Mouse (Mus musculus) liver, embryonic 13.5 days (tissue): Measurements from ENCODE around the gene Nt5c3b. TPM values are rescaled to one million over a fixed set of nuclear protein-coding genes. Genes with fewer than 3 reads are reported as not detected.
A peak's percentile ranks its signal among the peaks of the same experiment; 100 is the strongest.

Experiments
- ATAC-seq: fragments of 200-750 bp; cut with Nextera tagmentation; 2 replicates; pipeline ENCODE4 v1.8.0; 2017; ENCODE audit warnings: low read depth, mild to moderate bottlenecking, moderate number of reproducible peaks, moderate library complexity
- DNase-seq: peaks from one replicate; pipeline ENCODE4 v3.0.0; 2022
- H3K27ac ChIP-seq: fragments of 300-500 bp; sonication (generic); 2 replicates; pipeline ENCODE4 v1.5.1; 2015; ENCODE audit warnings: moderate library complexity, mild to moderate bottlenecking, inconsistent platforms
- H3K27me3 ChIP-seq: fragments of 300-500 bp; sonication (generic); 2 replicates; pipeline ENCODE4 v1.6.1; 2015; ENCODE audit warnings: mild to moderate bottlenecking, inconsistent platforms
- H3K36me3 ChIP-seq: fragments of 300-500 bp; sonication (generic); 2 replicates; pipeline ENCODE4 v1.6.1; 2015; ENCODE audit warnings: mild to moderate bottlenecking, inconsistent platforms
- H3K4me1 ChIP-seq: fragments of 300-500 bp; sonication (generic); replicated peaks from 2 replicates; pipeline ENCODE4 v1.6.1; 2015; ENCODE audit warnings: inconsistent platforms
- H3K4me2 ChIP-seq: fragments of 300-500 bp; sonication (generic); 2 replicates; pipeline ENCODE4 v1.6.1; 2015; ENCODE audit warnings: inconsistent platforms, mild to moderate bottlenecking, moderate library complexity
- H3K4me3 ChIP-seq: fragments of 300-500 bp; sonication (generic); replicated peaks from 2 replicates; pipeline ENCODE4 v1.5.1; 2015; ENCODE audit warnings: mild to moderate bottlenecking, inconsistent platforms
- H3K9ac ChIP-seq: fragments of 300-500 bp; sonication (generic); 2 replicates; pipeline ENCODE4 v1.6.1; 2015; ENCODE audit warnings: mild to moderate bottlenecking, inconsistent platforms
- H3K9me3 ChIP-seq: fragments of 300-500 bp; sonication (generic); replicated peaks from 2 replicates; pipeline ENCODE4 v1.6.1; 2016; ENCODE audit warnings: inconsistent platforms
- WGBS: fragments of 180-500 bp; shearing (Covaris S2); methylation state at CpG from one replicate; pipeline ENCODE4 v1.1.7; 2015; ENCODE audit not compliant: insufficient replicate concordance; 5-methylcytosine and 5-hydroxymethylcytosine counted together
- polyA plus RNA-seq: library from polyadenylated mRNA; unstranded; fragments of >200 nt; fragmentation: Nextera tagmentation; extraction: Ambion mirVana; gene quantifications from 2 replicates; pipeline ENCODE4 v1.2.1, GENCODE M21; 2015

Nt5c3b gene
- polyA plus RNA-seq, 1 experiment from 2014 or later, result 25.1 TPM

GRCm38 (mm10) chr11:100465229-100465792 is 23.7 kb upstream of the Nt5c3b start:
- Histone ChIP-seq H3K27ac (no peak overlapping the region; the same call in 1 of the 2 replicates), H3K4me2 (no peak overlapping the region), H3K36me3 (peaks cover 36% of the 10 kb centered on the region), H3K9ac (0 out of 2 replicates have a peak overlapping the region, but pooled peaks have one; percentile 19), H3K4me1 (peaks cover 40% of the 10 kb centered on the region), H3K4me3 (no peak overlapping the region), H3K27me3 (no peaks in the 10 kb centered on the region), H3K9me3 (no peaks in the 10 kb centered on the region)
- peak; percentile 65 for ATAC-seq
- no peak for DNase-seq
- WGBS, result 48% methylated on average over 1 of the region's 1 CpGs

GRCm38 (mm10) chr11:100462699-100463098 is 21.1 kb upstream of the Nt5c3b start:
- ATAC-seq (no peak), DNase-seq (no peak)
- H3K36me3 ChIP-seq, result peaks cover 42% of the 10 kb centered on the region
- H3K9ac ChIP-seq, result no peak overlapping the region
- H3K9me3 ChIP-seq, result no peaks in the 10 kb centered on the region
- 87% methylated on average over 10 of the region's 10 CpGs for WGBS
- H3K27ac ChIP-seq, result no peak overlapping the region
- H3K27me3 ChIP-seq, result no peaks in the 10 kb centered on the region
- H3K4me3 ChIP-seq, result no peak overlapping the region
- no peak overlapping the region for H3K4me2 ChIP-seq
- peaks cover 25% of the 10 kb centered on the region for H3K4me1 ChIP-seq

- Histone ChIP-seq H3K9me3 (no peaks in the 10 kb centered on the region), H3K27me3 (no peaks in the 10 kb centered on the region), H3K9ac (no peak overlapping the region), H3K4me3 (no peak overlapping the region), H3K36me3 (peaks cover 24% of the 10 kb centered on the region), H3K4me2 (no peak overlapping the region), H3K27ac (no peak overlapping the region), H3K4me1 (no peaks in the 10 kb centered on the region)
- ATAC-seq (no peak), DNase-seq (no peak)
- WGBS, result 78% methylated on average over 5 of the region's 5 CpGs
Measured at GRCm38 (mm10) chr11:100457711-100458110, 16.1 kb upstream of the Nt5c3b start.

GRCm38 (mm10) chr11:100457247-100457646 is 15.6 kb upstream of the Nt5c3b start:
- Histone ChIP-seq H3K9ac (no peak overlapping the region), H3K4me1 (no peaks in the 10 kb centered on the region), H3K4me2 (no peak overlapping the region), H3K9me3 (no peaks in the 10 kb centered on the region), H3K27me3 (no peaks in the 10 kb centered on the region), H3K36me3 (peaks cover 20% of the 10 kb centered on the region), H3K27ac (no peak overlapping the region), H3K4me3 (no peak overlapping the region)
- no peak for DNase-seq
- no peak for ATAC-seq
- WGBS, result 55% methylated on average over 4 of the region's 4 CpGs

- H3K9ac ChIP-seq, result no peak overlapping the region
- DNase-seq (no peak), ATAC-seq (no peak)
- 73% methylated on average over 6 of the region's 6 CpGs for WGBS
- H3K9me3 ChIP-seq, result no peaks in the 10 kb centered on the region
- peaks cover 21% of the 10 kb centered on the region for H3K4me1 ChIP-seq
- H3K4me3 ChIP-seq, result no peak overlapping the region
- H3K27me3 ChIP-seq, result no peaks in the 10 kb centered on the region
- no peak overlapping the region for H3K27ac ChIP-seq
- no peak overlapping the region for H3K4me2 ChIP-seq
- no peaks in the 10 kb centered on the region for H3K36me3 ChIP-seq
Measured at GRCm38 (mm10) chr11:100442625-100443024, 1.0 kb upstream of the Nt5c3b start.

GRCm38 (mm10) chr11:100440691-100441522 is 701 bp downstream of the Nt5c3b start:
- WGBS, result 1% methylated on average over 51 of the region's 52 CpGs
- peak overlapping the region; percentile 71 for H3K4me3 ChIP-seq
- H3K27me3 ChIP-seq, result no peaks in the 10 kb centered on the region
- DNase-seq (peak; percentile 75), ATAC-seq (peak; percentile 94)
- peak overlapping the region; percentile 16 for H3K27ac ChIP-seq
- peak overlapping the region; percentile 80 for H3K9ac ChIP-seq
- H3K4me2 ChIP-seq, result peak overlapping the region; percentile 94
- peaks cover 7% of the 10 kb centered on the region; the same call in 1 of the 2 replicates for H3K36me3 ChIP-seq
- no peaks in the 10 kb centered on the region for H3K9me3 ChIP-seq
- H3K4me1 ChIP-seq, result peaks cover 21% of the 10 kb centered on the region

- no peak overlapping the region for H3K4me3 ChIP-seq
- peaks cover 21% of the 10 kb centered on the region for H3K4me1 ChIP-seq
- H3K27ac ChIP-seq, result no peak overlapping the region
- H3K9ac ChIP-seq, result no peak overlapping the region
- no peaks in the 10 kb centered on the region for H3K27me3 ChIP-seq
- H3K4me2 ChIP-seq, result no peak overlapping the region
- peaks cover 10% of the 10 kb centered on the region; the same call in 1 of the 2 replicates for H3K36me3 ChIP-seq
- WGBS, result 76% methylated on average over 1 of the region's 1 CpGs
- ATAC-seq, result no peak
- H3K9me3 ChIP-seq, result no peaks in the 10 kb centered on the region
- DNase-seq, result no peak
Measured at GRCm38 (mm10) chr11:100437901-100438300, 3.7 kb downstream of the Nt5c3b start.

GRCm38 (mm10) chr11:100435678-100436246 is 5.8 kb downstream of the Nt5c3b start:
- Histone ChIP-seq H3K36me3 (peaks cover 17% of the 10 kb centered on the region; the same call in 1 of the 2 replicates), H3K4me1 (peaks cover 17% of the 10 kb centered on the region), H3K27me3 (no peaks in the 10 kb centered on the region), H3K27ac (no peak overlapping the region), H3K4me2 (no peak overlapping the region), H3K4me3 (no peak overlapping the region), H3K9ac (no peak overlapping the region), H3K9me3 (no peaks in the 10 kb centered on the region)
- ATAC-seq (no peak), DNase-seq (no peak)
- 74% methylated on average over 9 of the region's 9 CpGs for WGBS

- no peaks in the 10 kb centered on the region for H3K9me3 ChIP-seq
- WGBS, result 64% methylated on average over 5 of the region's 5 CpGs
- H3K36me3 ChIP-seq, result peaks cover 24% of the 10 kb centered on the region
- no peak for DNase-seq
- H3K27ac ChIP-seq, result no peak overlapping the region
- no peak overlapping the region for H3K9ac ChIP-seq
- no peak overlapping the region for H3K4me3 ChIP-seq
- ATAC-seq, result no peak
- H3K4me2 ChIP-seq, result no peak overlapping the region
- H3K4me1 ChIP-seq, result 0 out of 2 replicates have a peak, but pooled peaks cover 3% of the 10 kb centered on the region
- no peaks in the 10 kb centered on the region for H3K27me3 ChIP-seq
Measured at GRCm38 (mm10) chr11:100432002-100432401, 9.6 kb downstream of the Nt5c3b start.

GRCm38 (mm10) chr11:100430052-100430451 is 11.6 kb downstream of the Nt5c3b start:
- Histone ChIP-seq H3K36me3 (peaks cover 14% of the 10 kb centered on the region), H3K27ac (no peak overlapping the region), H3K27me3 (no peaks in the 10 kb centered on the region), H3K9ac (no peak overlapping the region), H3K4me1 (peaks cover 15% of the 10 kb centered on the region), H3K4me2 (no peak overlapping the region), H3K4me3 (no peak overlapping the region), H3K9me3 (no peaks in the 10 kb centered on the region)
- WGBS, result 87% methylated on average over 7 of the region's 7 CpGs
- ATAC-seq, result no peak
- DNase-seq, result no peak

- no peaks in the 10 kb centered on the region for H3K27me3 ChIP-seq
- 64% methylated on average over 9 of the region's 9 CpGs for WGBS
- H3K9ac ChIP-seq, result no peak overlapping the region
- H3K9me3 ChIP-seq, result no peaks in the 10 kb centered on the region
- no peak overlapping the region for H3K4me2 ChIP-seq
- DNase-seq (no peak), ATAC-seq (no peak)
- peaks cover 14% of the 10 kb centered on the region for H3K36me3 ChIP-seq
- no peak overlapping the region for H3K27ac ChIP-seq
- peaks cover 15% of the 10 kb centered on the region for H3K4me1 ChIP-seq
- H3K4me3 ChIP-seq, result no peak overlapping the region
Measured at GRCm38 (mm10) chr11:100428612-100429199, 12.9 kb downstream of the Nt5c3b start.
